Mouse (Mus musculus): ENCODE measurements at regions not wholly inside any gene's neighbourhood (a gene's known extent, or its start where the extent isn't known, plus 50 kb on each side); places are given as distances from the start of the nearest gene placed in this dataset.

DNA sequence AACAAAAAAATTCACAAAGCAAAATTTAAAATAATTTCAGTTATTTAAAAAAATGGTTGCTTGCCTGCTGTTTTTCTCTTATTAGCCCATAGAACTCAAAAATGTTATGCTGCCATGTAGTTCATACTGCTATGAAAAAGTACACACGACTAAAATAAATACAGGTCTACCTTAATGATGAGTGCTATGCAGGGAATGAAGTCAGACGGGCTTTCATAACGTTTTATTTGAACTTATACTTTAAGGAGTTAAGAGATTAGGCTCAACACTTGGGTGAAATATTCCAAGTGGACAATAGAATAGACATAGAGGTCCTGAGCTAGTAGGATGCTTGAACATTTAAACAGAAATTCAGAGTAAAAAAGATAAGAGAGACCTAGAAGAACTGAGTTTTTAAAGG, 489.7 kb downstream of the Klf5 start:
- Histone ChIP-seq H3K36me3 (no peaks in the 10 kb centered on the region), H3K4me1 (replicated peaks) (no peaks in the 10 kb centered on the region), H3K27me3 (ENCODE audit: insufficient read depth, poor library complexity, severe bottlenecking) (no peaks in the 10 kb centered on the region), H3K27ac (no peak overlapping the region), H3K4me3 (no peak overlapping the region), H3K9me3 (no peaks in the 10 kb centered on the region)
- WGBS, result 85% methylated on average over 3 of the region's 3 CpGs
- DNase-seq (ENCODE audit: low spot score), result no peak

DNA sequence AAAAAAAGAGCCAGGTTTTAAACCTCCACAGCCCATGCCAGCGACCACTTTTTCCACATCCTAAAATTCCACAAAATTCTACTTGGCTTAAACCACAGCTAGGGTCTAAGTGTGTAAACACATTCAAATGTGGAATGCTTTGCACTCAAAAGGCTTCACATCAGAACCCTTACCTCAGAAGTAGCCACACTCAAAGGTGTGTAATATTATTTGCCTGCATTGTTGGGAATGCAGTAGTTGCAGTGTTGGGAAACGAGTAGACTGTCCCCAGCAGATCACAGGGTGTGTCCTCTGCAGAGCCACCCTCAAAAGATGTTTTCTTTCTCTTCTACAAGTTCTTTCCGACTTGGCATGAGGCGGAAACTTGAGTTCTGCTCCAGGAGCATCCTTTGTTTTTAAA, 488.2 kb downstream of the Klf12 start:
- Histone ChIP-seq H3K36me3 (no peaks in the 10 kb centered on the region), H3K4me1 (replicated peaks) (no peaks in the 10 kb centered on the region), H3K4me3 (no peak overlapping the region), H3K27ac (no peak overlapping the region), H3K27me3 (ENCODE audit: insufficient read depth, poor library complexity, severe bottlenecking) (no peaks in the 10 kb centered on the region), H3K9me3 (no peaks in the 10 kb centered on the region)
- 80% methylated on average over 4 of the region's 4 CpGs for WGBS
- DNase-seq (ENCODE audit: low spot score), result no peak

DNA sequence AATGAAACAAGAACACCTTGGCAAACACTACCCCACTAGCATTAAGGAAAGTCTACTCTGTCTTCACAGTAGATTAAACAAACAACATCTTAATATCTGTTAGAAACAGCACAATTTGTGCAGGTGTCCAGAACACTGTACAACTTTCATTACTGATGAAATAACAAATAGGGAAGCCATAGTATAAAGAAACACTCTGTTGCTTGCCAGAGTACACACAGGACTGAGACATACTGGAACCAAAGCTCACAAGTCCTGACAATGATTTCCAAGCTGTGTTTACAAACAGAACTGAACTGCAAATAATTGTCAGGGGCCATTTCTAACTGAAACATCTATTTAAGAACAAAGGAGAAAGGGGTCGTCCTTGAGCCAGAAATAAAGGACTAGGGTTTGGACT, 478.4 kb downstream of the Klf12 start:
- DNase-seq (ENCODE audit: low spot score), result no peak
- H3K27ac ChIP-seq, result no peak overlapping the region
- H3K27me3 ChIP-seq (ENCODE audit: insufficient read depth, poor library complexity, severe bottlenecking), result no peaks in the 10 kb centered on the region
- no peak overlapping the region for H3K4me3 ChIP-seq
- H3K4me1 ChIP-seq (replicated peaks), result no peaks in the 10 kb centered on the region
- H3K36me3 ChIP-seq, result no peaks in the 10 kb centered on the region
- no peaks in the 10 kb centered on the region for H3K9me3 ChIP-seq
- WGBS, result 69% methylated on average over 1 of the region's 1 CpGs

DNA sequence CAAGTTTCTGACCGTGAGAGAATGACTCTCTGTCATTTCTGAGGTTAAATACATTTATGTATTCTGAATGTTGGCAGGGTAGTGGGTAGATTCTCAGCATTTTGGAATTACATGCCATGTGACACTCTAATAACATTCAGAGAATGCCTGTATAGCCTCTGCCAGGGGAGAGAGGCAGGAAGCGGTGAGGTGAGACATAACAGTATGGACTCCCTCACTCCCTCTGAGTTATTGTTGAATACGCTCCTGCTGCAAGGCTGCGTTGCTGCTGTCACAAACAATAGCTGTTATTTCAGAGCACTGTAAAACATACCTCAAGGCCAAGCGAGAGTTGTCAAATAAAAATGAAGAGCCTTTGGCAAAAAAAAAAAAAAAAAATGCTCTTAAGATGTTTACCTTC, 477.9 kb downstream of the Klf12 start:
- 74% methylated on average over 5 of the region's 5 CpGs for WGBS
- Histone ChIP-seq H3K27ac (no peak overlapping the region), H3K36me3 (no peaks in the 10 kb centered on the region), H3K4me1 (replicated peaks) (no peaks in the 10 kb centered on the region), H3K4me3 (no peak overlapping the region), H3K27me3 (ENCODE audit: insufficient read depth, poor library complexity, severe bottlenecking) (no peaks in the 10 kb centered on the region), H3K9me3 (no peaks in the 10 kb centered on the region)
- no peak for DNase-seq (ENCODE audit: low spot score)

DNA sequence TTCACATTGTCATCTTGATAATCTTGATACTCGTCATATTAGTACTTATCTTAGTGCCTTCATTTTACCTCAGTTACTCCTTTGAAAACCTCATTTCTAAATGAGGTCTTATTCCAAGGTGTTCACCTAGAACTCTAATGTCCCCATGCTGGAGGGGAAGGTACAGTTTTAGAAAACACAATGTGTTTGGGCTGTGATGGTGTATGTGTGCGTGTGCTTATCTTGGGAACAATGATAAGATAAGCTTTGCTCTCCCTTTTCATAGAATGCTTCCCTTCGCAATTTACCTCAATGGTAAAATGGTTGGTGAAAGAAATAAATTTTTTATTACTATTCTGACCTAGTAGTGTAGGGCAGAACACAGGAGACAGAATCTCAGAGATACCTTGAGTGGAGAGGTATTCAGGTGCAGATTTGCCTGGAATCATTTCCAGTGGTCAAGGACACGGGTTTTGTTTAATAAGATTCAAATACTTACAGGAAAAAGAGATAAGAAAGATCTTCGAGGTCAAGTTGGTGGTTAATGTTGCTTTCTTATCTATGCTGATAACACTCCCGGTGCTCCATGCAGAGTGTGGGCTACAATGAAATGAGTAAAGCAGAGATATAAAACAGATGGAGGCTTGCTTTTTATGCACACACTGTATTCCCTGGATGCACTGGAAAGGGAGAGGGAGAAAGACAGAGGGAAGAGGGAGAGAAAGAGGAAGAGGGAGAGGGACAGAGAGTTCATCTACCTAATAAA, 471.6 kb downstream of the Klf12 start:
- WGBS, result 89% methylated on average over 6 of the region's 6 CpGs
- DNase-seq (ENCODE audit: low spot score), result no peak
- Histone ChIP-seq H3K4me1 (replicated peaks) (no peaks in the 10 kb centered on the region), H3K4me3 (no peak overlapping the region), H3K36me3 (no peaks in the 10 kb centered on the region), H3K9me3 (no peaks in the 10 kb centered on the region), H3K27me3 (ENCODE audit: insufficient read depth, poor library complexity, severe bottlenecking) (no peaks in the 10 kb centered on the region), H3K27ac (no peak overlapping the region)
